Mouse (Mus musculus) frontal cortex, adult (tissue): ENCODE data around the gene Hist2h2ab.
"Not testable (repeated sequence)": the region's sequence is repeated elsewhere in the genome, so short reads cannot be mapped to it uniquely, and the experiment has no call there.

ENCODE experiments used
- ATAC-seq: cut with Nextera tagmentation; 2 replicates; pipeline ENCODE4 v1.9.2; 2017; ENCODE audit warnings: mild to moderate bottlenecking, moderate library complexity, mixed read lengths; ENCODE audit not compliant: low TSS enrichment

Hist2h2ab gene

GRCm38 (mm10) chr3:96198181-96198580, 21.5 kb upstream of the Hist2h2ab start:
- ATAC-seq, result no peak

GRCm38 (mm10) chr3:96198601-96199251, 20.9 kb upstream of the Hist2h2ab start:
- ATAC-seq, result not testable (repeated sequence)

GRCm38 (mm10) chr3:96199731-96200130, 19.9 kb upstream of the Hist2h2ab start:
- no peak for ATAC-seq

- no peak for ATAC-seq
Observed at GRCm38 (mm10) chr3:96207819-96208218, 11.8 kb upstream of the Hist2h2ab start.

GRCm38 (mm10) chr3:96209242-96209641, 10.4 kb upstream of the Hist2h2ab start:
- ATAC-seq, result no peak

GRCm38 (mm10) chr3:96219191-96219641, 449 bp upstream of the Hist2h2ab start:
- ATAC-seq, result peak; percentile 21

GRCm38 (mm10) chr3:96220131-96220764, 583 bp downstream of the Hist2h2ab start:
- not testable (repeated sequence) for ATAC-seq

GRCm38 (mm10) chr3:96220765-96221639, 1.3 kb downstream of the Hist2h2ab start, which contains the start of the genes Hist2h2ac and Hist2h2be:
Gene Hist2h2ac, minus strand, starts transcription at chr3:96220880.
Gene Hist2h2be, plus strand, starts transcription at chr3:96221119.
- peak; percentile 88 for ATAC-seq

- ATAC-seq, result no peak
Observed at GRCm38 (mm10) chr3:96221640-96222038, 2.0 kb downstream of the Hist2h2ab start.

- ATAC-seq, result no peak
Observed at GRCm38 (mm10) chr3:96222774-96223173, 3.1 kb downstream of the Hist2h2ab start.

- ATAC-seq, result no peak
Observed at GRCm38 (mm10) chr3:96225421-96225820, 5.8 kb downstream of the Hist2h2ab start.

- no peak for ATAC-seq
Observed at GRCm38 (mm10) chr3:96226695-96227648, 7.3 kb downstream of the Hist2h2ab start.

- no peak for ATAC-seq
Observed at GRCm38 (mm10) chr3:96228828-96229227, 9.2 kb downstream of the Hist2h2ab start.

- no peak for ATAC-seq
Observed at GRCm38 (mm10) chr3:96230404-96230803, 10.7 kb downstream of the Hist2h2ab start.

- no peak for ATAC-seq
Observed at GRCm38 (mm10) chr3:96230910-96231757, 11.5 kb downstream of the Hist2h2ab start.

GRCm38 (mm10) chr3:96231758-96232120, 12.1 kb downstream of the Hist2h2ab start:
- ATAC-seq, result no peak

- no peak for ATAC-seq
Observed at GRCm38 (mm10) chr3:96234914-96235313, 15.2 kb downstream of the Hist2h2ab start.

GRCm38 (mm10) chr3:96235836-96236235, 16.2 kb downstream of the Hist2h2ab start:
- ATAC-seq, result no peak

- ATAC-seq, result no peak
Observed at GRCm38 (mm10) chr3:96236834-96237334, 17.2 kb downstream of the Hist2h2ab start.

GRCm38 (mm10) chr3:96237335-96237903, 17.8 kb downstream of the Hist2h2ab start:
- no peak for ATAC-seq
